22 mouse cellular contexts compared by ENCODE assay signal in the genomic region with DNA sequence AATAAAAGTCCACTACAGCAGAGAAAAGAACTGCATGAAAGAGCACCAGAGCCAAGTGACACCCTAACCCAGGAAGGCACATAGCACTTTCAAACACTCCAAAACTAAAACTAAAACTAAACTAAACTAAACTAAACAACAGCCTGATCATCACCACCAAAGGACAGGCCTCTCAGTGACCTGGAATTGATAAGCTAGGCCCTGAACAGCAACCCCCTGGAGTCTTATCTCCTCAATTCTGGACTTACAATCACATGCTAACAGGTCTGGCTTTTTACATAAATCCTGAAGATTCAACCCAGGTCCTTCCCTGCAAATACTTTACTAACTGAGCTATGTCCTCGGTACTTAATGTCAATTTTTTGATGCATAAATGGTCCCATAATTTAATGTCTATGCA. TPM values are rescaled to one million over a fixed set of nuclear protein-coding genes. Genes with fewer than 3 reads are reported as not detected.
DNase-seq lines count a peak whose midpoint lies in the region; ATAC-seq lines count a peak whose summit lies in the region.
"Had no signal": no experiment of that assay in that cellular context is flagged by ENCODE, and none has a peak within 500 bp of the region (broad histone marks: within the 10 kb centered on the region; RNA-seq: fewer than 3 reads in every experiment).

No protein-coding gene starts in this region.

- peaks cover 8% of the 10 kb centered on the region for H3K36me3 ChIP-seq in heart, embryonic 15.5 days
- peaks cover 8% of the 10 kb centered on the region for H3K36me3 ChIP-seq in liver, embryonic 16.5 days (ENCODE audit: control insufficient read depth, insufficient read depth)
- H3K36me3 ChIP-seq in midbrain, embryonic 14.5 days (ENCODE audit: control insufficient read depth, insufficient read depth, low read length) = peaks cover 18% of the 10 kb centered on the region

- H3K27ac ChIP-seq in heart, embryonic 15.5 days = peak overlapping the region; percentile 17; the same call in 1 of the 2 replicates
- peak overlapping the region; percentile 45; the same call in 1 of the 2 replicates for H3K27ac ChIP-seq in liver, embryonic 16.5 days (ENCODE audit: low read length)
- no peak overlapping the region for H3K27ac ChIP-seq in midbrain, embryonic 14.5 days (replicated peaks; ENCODE audit: low read depth, low read length)
- H3K27ac ChIP-seq: embryonic facial prominence, embryonic 15.5 days; hindbrain, embryonic 13.5 days; kidney, postnatal 0 days; midbrain, embryonic 10.5 days; neural tube, embryonic 15.5 days had no signal

- H3K9ac ChIP-seq in heart, embryonic 15.5 days = no peak overlapping the region
- H3K9ac ChIP-seq in liver, embryonic 16.5 days (ENCODE audit: low read depth, low read length) = no peak overlapping the region
- H3K9ac ChIP-seq in midbrain, embryonic 14.5 days (replicated peaks; ENCODE audit: low read length) = no peak overlapping the region
- H3K9ac ChIP-seq: embryonic facial prominence, embryonic 15.5 days; hindbrain, embryonic 13.5 days; neural tube, embryonic 15.5 days had no signal

- 56% methylated on average over 1 of the region's 1 CpGs for WGBS in heart, embryonic 15.5 days
- 32% methylated on average over 1 of the region's 1 CpGs for WGBS in liver, embryonic 16.5 days (ENCODE audit: insufficient replicate concordance)
- 79% methylated on average over 1 of the region's 1 CpGs for WGBS in midbrain, embryonic 14.5 days

- no peak for ATAC-seq in heart, embryonic 15.5 days (replicated peaks; ENCODE audit: insufficient number of reproducible peaks, insufficient read depth, low FRiP score, low read depth)
- peak; percentile 51 for ATAC-seq in liver, embryonic 16.5 days (ENCODE audit: low read depth)
- ATAC-seq in midbrain, embryonic 14.5 days (ENCODE audit: low FRiP score, low TSS enrichment) = no peak
- ATAC-seq: forebrain, embryonic 14.5 days had no signal

- H3K4me2 ChIP-seq in heart, embryonic 15.5 days = no peak overlapping the region
- H3K4me2 ChIP-seq in liver, embryonic 16.5 days (ENCODE audit: low read depth, low read length) = peak overlapping the region; percentile 26; the same call in 1 of the 2 replicates
- no peak overlapping the region for H3K4me2 ChIP-seq in midbrain, embryonic 14.5 days (ENCODE audit: low read length)
- H3K4me2 ChIP-seq: embryonic facial prominence, embryonic 15.5 days; hindbrain, embryonic 13.5 days; neural tube, embryonic 15.5 days had no signal

- peaks cover 32% of the 10 kb centered on the region for H3K4me1 ChIP-seq in heart, embryonic 15.5 days (replicated peaks)
- peaks cover 43% of the 10 kb centered on the region for H3K4me1 ChIP-seq in liver, embryonic 16.5 days (ENCODE audit: control insufficient read depth, low read depth, low read length)
- no peaks in the 10 kb centered on the region for H3K4me1 ChIP-seq in midbrain, embryonic 14.5 days (ENCODE audit: control insufficient read depth, insufficient read depth, low read length)
- H3K4me1 ChIP-seq: midbrain, embryonic 10.5 days; neural tube, embryonic 15.5 days had no signal

- no peaks in the 10 kb centered on the region for H3K27me3 ChIP-seq in heart, embryonic 15.5 days
- H3K27me3 ChIP-seq in liver, embryonic 16.5 days (ENCODE audit: control insufficient read depth, insufficient read depth, low read depth, low read length) = no peaks in the 10 kb centered on the region
- no peaks in the 10 kb centered on the region for H3K27me3 ChIP-seq in midbrain, embryonic 14.5 days (ENCODE audit: control insufficient read depth, insufficient read depth, low read length)
- H3K27me3 ChIP-seq: embryonic facial prominence, embryonic 15.5 days; hindbrain, embryonic 13.5 days; neural tube, embryonic 15.5 days had no signal

- DNase-seq in heart, postnatal 4 days = no peak
- peak; percentile 33 for DNase-seq in liver
- no peak for DNase-seq in thymus, postnatal 4 days
- DNase-seq in midbrain, embryonic 14.5 days = no peak
- no peak for DNase-seq in ovary, postnatal 10 days (ENCODE audit: low spot score)
- DNase-seq: adrenal gland, postnatal 36 days; B cell, adult 2 months; cerebellum, adult 11 months; cerebellum, adult 9-11 months; heart, postnatal 14 days; kidney, adult 18-20 months; layer of hippocampus, adult 9-11 months; lung, postnatal 4 days; thymus, adult 18-20 months had no signal

- no peak overlapping the region for H3K4me3 ChIP-seq in heart, embryonic 15.5 days
- H3K4me3 ChIP-seq in liver, embryonic 16.5 days (ENCODE audit: low read depth, low read length) = no peak overlapping the region
- H3K4me3 ChIP-seq in midbrain, embryonic 14.5 days (replicated peaks; ENCODE audit: low read depth, low read length) = no peak overlapping the region
- H3K4me3 ChIP-seq: embryonic facial prominence, embryonic 15.5 days; hindbrain, embryonic 13.5 days; midbrain, embryonic 10.5 days; neural tube, embryonic 15.5 days had no signal

- H3K9me3 ChIP-seq in heart, embryonic 15.5 days (replicated peaks) = no peaks in the 10 kb centered on the region
- H3K9me3 ChIP-seq in liver, embryonic 16.5 days (replicated peaks; ENCODE audit: control insufficient read depth, low read length) = no peaks in the 10 kb centered on the region
- no peaks in the 10 kb centered on the region for H3K9me3 ChIP-seq in midbrain, embryonic 14.5 days (ENCODE audit: control insufficient read depth, low read length)
- H3K9me3 ChIP-seq: embryonic facial prominence, embryonic 15.5 days; hindbrain, embryonic 13.5 days; midbrain, embryonic 10.5 days; neural tube, embryonic 15.5 days had no signal

RNA-seq across cellular contexts. Expression of a gene that starts 19.2 kb away (rescaled TPM):
- 15.5 and 21.6 TPM in 2 replicates for polyA plus RNA-seq in heart, embryonic 15.5 days (2015; fragmentation: Nextera tagmentation; extraction: Ambion mirVana)
- total RNA-seq in heart, postnatal 4 days (2021) = 10 to 100 TPM; 31.1 to 36.3 TPM
- 7.7 and 7.9 TPM in 2 replicates for polyA plus RNA-seq in liver, embryonic 16.5 days (2015; fragmentation: Nextera tagmentation; extraction: Ambion mirVana)
- 18.9 and 28.2 TPM in 2 replicates for polyA plus RNA-seq in midbrain, embryonic 14.5 days (2014; fragmentation: Nextera tagmentation; extraction: Ambion mirVana)

RNA-seq across cellular contexts. Expression of a gene that starts 44.6 kb away (rescaled TPM):
- polyA plus RNA-seq in heart, embryonic 15.5 days (2015; fragmentation: Nextera tagmentation; extraction: Ambion mirVana) = 835 and 840 TPM in 2 replicates
- 100 to 1,000 TPM; 499 to 512 TPM for total RNA-seq in heart, postnatal 4 days (2021)
- 965 and 1,058 TPM in 2 replicates for polyA plus RNA-seq in liver, embryonic 16.5 days (2015; fragmentation: Nextera tagmentation; extraction: Ambion mirVana)
- polyA plus RNA-seq in midbrain, embryonic 14.5 days (2014; fragmentation: Nextera tagmentation; extraction: Ambion mirVana) = 866 and 988 TPM in 2 replicates
